Comparison of ENCODE assay signal across 16 mouse cellular contexts in the genomic region with DNA sequence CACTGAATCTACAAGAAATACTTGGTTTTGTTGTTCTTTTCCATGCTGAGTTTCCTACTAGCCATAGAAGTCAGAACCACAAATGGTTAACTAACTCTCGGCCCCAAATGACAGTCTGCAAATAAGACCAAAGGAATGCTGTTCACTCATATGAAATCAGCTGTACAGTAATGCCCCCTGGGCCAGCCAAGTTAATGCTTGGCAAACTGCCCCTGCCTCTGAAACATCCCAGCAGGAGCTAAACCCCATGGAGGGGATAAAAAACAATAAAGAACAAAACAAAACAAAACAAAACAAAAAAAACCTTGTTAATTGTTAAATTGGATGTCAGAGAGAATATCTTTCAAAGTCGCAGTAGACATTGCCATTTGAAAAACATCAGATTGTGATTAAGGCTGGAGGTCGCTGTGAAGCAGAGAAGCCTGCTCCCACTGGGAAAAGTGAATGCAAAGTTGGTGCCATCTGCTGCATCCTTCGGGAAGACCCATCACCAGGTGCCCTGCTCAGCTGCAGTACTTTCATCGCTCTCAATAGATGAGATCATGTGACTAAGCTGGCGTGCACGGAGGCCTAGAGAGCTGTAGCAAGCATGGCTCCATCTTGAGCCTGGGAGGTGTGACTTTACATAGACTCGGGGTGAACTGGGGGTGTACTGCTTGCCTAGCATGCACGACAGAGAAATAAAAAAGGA. TPM values are rescaled to one million over a fixed set of nuclear protein-coding genes. Genes with fewer than 3 reads are reported as not detected.
A peak's percentile ranks its signal among the peaks of the same experiment; 100 is the strongest.
DNase-seq lines count a peak whose midpoint lies in the region; ATAC-seq lines count a peak whose summit lies in the region.
"Had no signal": no experiment of that assay in that cellular context is flagged by ENCODE, and none has a peak within 500 bp of the region (broad histone marks: within the 10 kb centered on the region; RNA-seq: fewer than 3 reads in every experiment).

No protein-coding gene starts in this region.

- peak; percentile 61 for DNase-seq in heart, postnatal 4 days
- DNase-seq in heart, postnatal 25 days (ENCODE audit: low spot score), result no peak
- peak; percentile 38 for DNase-seq in layer of hippocampus, adult 9-11 months
- peak; percentile 44 for DNase-seq in retina, embryonic 14.5 days (ENCODE audit: low spot score)
- DNase-seq in thymus, postnatal 36 days, result no peak
- no peak for DNase-seq in adrenal gland, postnatal 10 days
- DNase-seq: cerebellum, adult 9-11 months; kidney, adult 18-20 months; liver; thymus, postnatal 14 days had no signal

- H3K27me3 ChIP-seq in neural tube, embryonic 13.5 days, result no peaks in the 10 kb centered on the region
- no peaks in the 10 kb centered on the region for H3K27me3 ChIP-seq in neural tube, embryonic 15.5 days (replicated peaks)

- WGBS in neural tube, embryonic 13.5 days, result 25% methylated on average over 9 of the region's 9 CpGs
- whole genome bisulfite sequencing in neural tube, embryonic 15.5 days, result 30% methylated on average over 9 of the region's 9 CpGs

- peak; percentile 81 for ATAC-seq in neural tube, embryonic 13.5 days (ENCODE audit: low read depth)
- ATAC-seq in neural tube, embryonic 15.5 days (ENCODE audit: low FRiP score), result no peak
- ATAC-seq: activated CD4-positive, CD25-positive, alpha-beta regulatory T cell, adult 4 months had no signal

- no peak overlapping the region for H3K4me2 ChIP-seq in neural tube, embryonic 13.5 days
- H3K4me2 ChIP-seq in neural tube, embryonic 15.5 days, result no peak overlapping the region

- H3K9me3 ChIP-seq in neural tube, embryonic 13.5 days, result no peaks in the 10 kb centered on the region
- H3K9me3 ChIP-seq in neural tube, embryonic 15.5 days (replicated peaks), result no peaks in the 10 kb centered on the region
- H3K9me3 ChIP-seq: heart, embryonic 10.5 days had no signal

- intact Hi-C loops in heart, postnatal 25 days (cut with DNase I), result no loop called here

- no peak overlapping the region for H3K4me3 ChIP-seq in neural tube, embryonic 13.5 days
- H3K4me3 ChIP-seq in neural tube, embryonic 15.5 days (replicated peaks), result no peak overlapping the region
- H3K4me3 ChIP-seq: heart, embryonic 10.5 days; myocyte had no signal

- H3K9ac ChIP-seq in neural tube, embryonic 13.5 days, result no peak overlapping the region
- H3K9ac ChIP-seq in neural tube, embryonic 15.5 days (replicated peaks), result no peak overlapping the region

- H3K27ac ChIP-seq in neural tube, embryonic 13.5 days (replicated peaks), result 0 out of 2 replicates have a peak overlapping the region, but pooled peaks have one; percentile 13
- H3K27ac ChIP-seq in neural tube, embryonic 15.5 days (replicated peaks), result no peak overlapping the region
- H3K27ac ChIP-seq: heart, embryonic 10.5 days had no signal

- H3K4me1 ChIP-seq in neural tube, embryonic 13.5 days (replicated peaks), result peaks cover 36% of the 10 kb centered on the region
- H3K4me1 ChIP-seq in neural tube, embryonic 15.5 days, result peaks cover 14% of the 10 kb centered on the region
- H3K4me1 ChIP-seq: heart, embryonic 10.5 days had no signal

- no peaks in the 10 kb centered on the region for H3K36me3 ChIP-seq in neural tube, embryonic 13.5 days
- H3K36me3 ChIP-seq in neural tube, embryonic 15.5 days, result no peaks in the 10 kb centered on the region
- H3K36me3 ChIP-seq: heart, embryonic 10.5 days had no signal

RNA-seq across cellular contexts. Expression of a gene that starts 49.7 kb away (rescaled TPM):
- not detected for total RNA-seq in heart, postnatal 4 days (2021)
- total RNA-seq in heart, postnatal 25 days (2021), result not detected
- 0.20 and 0.32 TPM in 2 replicates for polyA plus RNA-seq in neural tube, embryonic 13.5 days (2015; fragmentation: Nextera tagmentation; extraction: Ambion mirVana)
- 0.32 and 0.60 TPM in 2 replicates for polyA plus RNA-seq in neural tube, embryonic 15.5 days (2015; fragmentation: Nextera tagmentation; extraction: Ambion mirVana)
- total RNA-seq in adrenal gland, postnatal 10 days (2021), result not detected
- polyA plus RNA-seq: activated CD4-positive, CD25-positive, alpha-beta regulatory T cell, adult 4 months; heart, embryonic 10.5 days; myocyte; small intestine, adult 2 months had no signal

Comparison
In these comparisons a context has a peak if more than half of its experiments do, and no peak if none do; other contexts are left out.
1. DNase-seq: peak in heart, postnatal 4 days (single experiment), layer of hippocampus, adult 9-11 months (single experiment) and retina, embryonic 14.5 days (single experiment); none in heart, postnatal 25 days (single experiment), thymus, postnatal 36 days (0 of 2) and adrenal gland, postnatal 10 days (single experiment).